Mouse (Mus musculus): ENCODE data around the gene Rad21l. TPM values are rescaled to one million over a fixed set of nuclear protein-coding genes. Genes with fewer than 3 reads are reported as not detected.
"Not testable (repeated sequence)": the region's sequence is repeated elsewhere in the genome, so short reads cannot be mapped to it uniquely, and the experiment has no call there.

The Rad21l gene
- total and polyA plus RNA-seq, 2 experiments from 2014 or later = 0.25 to 0.58 TPM

- DNase-seq (ENCODE audit: low spot score) = peak; percentile 25
- TF ChIP-seq CTCF (IDR thresholded peaks at IDR 0.05; ENCODE audit: low read depth) = no peak
- H3K27me3 ChIP-seq (ENCODE audit: insufficient read depth, low read length) = no peaks in the 10 kb centered on the region
- peak; percentile 13 for ATAC-seq
- peak overlapping the region; percentile 83 for H3K9ac ChIP-seq (replicated peaks; ENCODE audit: low read length)
- H3K4me3 ChIP-seq (ENCODE audit: low read length) = peak overlapping the region; percentile 76
- H3K4me1 ChIP-seq (ENCODE audit: insufficient read depth, low read length) = peaks cover 8% of the 10 kb centered on the region; the same call in 1 of the 2 replicates
- no peaks in the 10 kb centered on the region for H3K9me3 ChIP-seq (ENCODE audit: low read length)
- H3K36me3 ChIP-seq (ENCODE audit: insufficient read depth, low read length) = no peaks in the 10 kb centered on the region
- 3% methylated on average over 22 of the region's 22 CpGs for WGBS
- H3K4me2 ChIP-seq (ENCODE audit: low read depth, low read length) = peak overlapping the region; percentile 75
- H3K27ac ChIP-seq = peak overlapping the region; percentile 88
Measured at GRCm38 (mm10) chr2:151631406-151632158, 36.8 kb downstream of the Rad21l start.

- Histone ChIP-seq H3K9me3 (ENCODE audit: low read length) (no peaks in the 10 kb centered on the region), H3K27ac (no peak overlapping the region), H3K4me1 (ENCODE audit: insufficient read depth, low read length) (peaks cover 8% of the 10 kb centered on the region; the same call in 1 of the 2 replicates), H3K27me3 (ENCODE audit: insufficient read depth, low read length) (no peaks in the 10 kb centered on the region), H3K9ac (replicated peaks; ENCODE audit: low read length) (0 out of 2 replicates have a peak overlapping the region, but pooled peaks have one; percentile 10), H3K4me3 (ENCODE audit: low read length) (no peak overlapping the region), H3K4me2 (ENCODE audit: low read depth, low read length) (peak overlapping the region; percentile 29), H3K36me3 (ENCODE audit: insufficient read depth, low read length) (no peaks in the 10 kb centered on the region)
- DNase-seq (ENCODE audit: low spot score) = no peak
- ATAC-seq = no peak
- WGBS = 49% methylated on average over 7 of the region's 7 CpGs
- TF ChIP-seq CTCF (IDR thresholded peaks at IDR 0.05; ENCODE audit: low read depth) = no peak
Measured at GRCm38 (mm10) chr2:151629310-151629709, 39.0 kb downstream of the Rad21l start.

DNA sequence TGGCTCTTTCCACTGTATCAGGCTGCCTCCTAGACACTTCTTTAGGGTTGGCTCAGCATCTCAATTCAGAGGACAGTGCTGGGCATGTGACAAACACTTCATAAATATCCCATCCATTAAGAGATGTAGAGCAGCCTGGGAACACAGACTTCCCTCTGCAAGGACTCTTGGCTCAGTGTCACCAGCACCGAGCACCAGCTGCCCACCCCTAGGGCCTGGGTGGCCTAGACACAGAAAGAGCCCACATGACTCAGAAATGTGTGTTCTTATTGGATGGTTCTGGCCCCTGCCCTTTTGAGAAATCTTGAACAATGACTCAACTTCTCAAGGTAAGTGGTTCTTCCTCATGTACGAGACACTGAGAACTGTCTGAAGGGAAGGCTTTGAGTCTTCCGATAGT is 40.3 kb downstream of the Rad21l start:
- TF ChIP-seq CTCF (IDR thresholded peaks at IDR 0.05; ENCODE audit: low read depth) = no peak
- ATAC-seq = no peak
- H3K4me2 ChIP-seq (ENCODE audit: low read depth, low read length) = no peak overlapping the region

DNA sequence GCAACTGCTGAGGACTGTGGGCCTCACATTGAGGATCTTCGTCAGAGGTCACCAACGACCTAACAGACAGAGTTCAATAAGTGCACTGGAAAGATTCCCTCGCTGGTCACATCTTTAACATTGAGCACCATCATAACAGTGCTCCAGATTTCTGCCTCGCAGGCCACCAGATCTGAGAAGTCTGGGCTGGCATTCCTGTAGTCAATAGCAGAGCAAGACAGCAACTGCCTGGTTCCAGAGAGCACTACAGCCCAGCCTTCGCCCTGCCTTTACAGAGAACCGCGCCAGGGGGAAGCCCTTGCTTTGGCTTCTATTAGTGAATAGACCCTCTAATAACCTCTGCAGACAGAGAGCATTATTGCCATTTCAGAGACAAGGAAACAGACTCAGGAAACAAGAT is 42.0 kb downstream of the Rad21l start:
- WGBS = 89% methylated on average over 7 of the region's 7 CpGs
- no peak overlapping the region for H3K9ac ChIP-seq (replicated peaks; ENCODE audit: low read length)
- ATAC-seq = no peak
- no peaks in the 10 kb centered on the region for H3K9me3 ChIP-seq (ENCODE audit: low read length)
- no peak overlapping the region for H3K27ac ChIP-seq
- peaks cover 5% of the 10 kb centered on the region; the same call in 1 of the 2 replicates for H3K4me1 ChIP-seq (ENCODE audit: insufficient read depth, low read length)
- no peak for DNase-seq (ENCODE audit: low spot score)
- TF ChIP-seq CTCF (IDR thresholded peaks at IDR 0.05; ENCODE audit: low read depth) = no peak
- no peaks in the 10 kb centered on the region for H3K27me3 ChIP-seq (ENCODE audit: insufficient read depth, low read length)
- no peak overlapping the region for H3K4me3 ChIP-seq (ENCODE audit: low read length)
- 0 out of 2 replicates have a peak, but pooled peaks cover 4% of the 10 kb centered on the region for H3K36me3 ChIP-seq (ENCODE audit: insufficient read depth, low read length)
- no peak overlapping the region for H3K4me2 ChIP-seq (ENCODE audit: low read depth, low read length)

More for the DNA sequence above, 40.3 kb downstream of the Rad21l start:
- Histone ChIP-seq H3K36me3 (ENCODE audit: insufficient read depth, low read length) (no peaks in the 10 kb centered on the region), H3K9me3 (ENCODE audit: low read length) (no peaks in the 10 kb centered on the region), H3K4me3 (ENCODE audit: low read length) (no peak overlapping the region), H3K27me3 (ENCODE audit: insufficient read depth, low read length) (no peaks in the 10 kb centered on the region), H3K4me1 (ENCODE audit: insufficient read depth, low read length) (peaks cover 8% of the 10 kb centered on the region; the same call in 1 of the 2 replicates), H3K27ac (no peak overlapping the region), H3K9ac (replicated peaks; ENCODE audit: low read length) (no peak overlapping the region)
- DNase-seq (ENCODE audit: low spot score) = no peak
- WGBS = 73% methylated on average over 3 of the region's 3 CpGs

- DNase-seq (ENCODE audit: low spot score) (no peak), ATAC-seq (0 out of 2 replicates have a peak, but pooled peaks have one; percentile 25)
- H3K27me3 ChIP-seq (ENCODE audit: insufficient read depth, low read length) = no peaks in the 10 kb centered on the region
- H3K9ac ChIP-seq (replicated peaks; ENCODE audit: low read length) = no peak overlapping the region
- no peak for TF ChIP-seq CTCF (IDR thresholded peaks at IDR 0.05; ENCODE audit: low read depth)
- no peak overlapping the region for H3K4me2 ChIP-seq (ENCODE audit: low read depth, low read length)
- H3K36me3 ChIP-seq (ENCODE audit: insufficient read depth, low read length) = 0 out of 2 replicates have a peak, but pooled peaks cover 4% of the 10 kb centered on the region
- H3K9me3 ChIP-seq (ENCODE audit: low read length) = no peaks in the 10 kb centered on the region
- H3K4me3 ChIP-seq (ENCODE audit: low read length) = no peak overlapping the region
- no peak overlapping the region for H3K27ac ChIP-seq
- WGBS = 84% methylated on average over 3 of the region's 3 CpGs
- no peaks in the 10 kb centered on the region for H3K4me1 ChIP-seq (ENCODE audit: insufficient read depth, low read length)
Measured at GRCm38 (mm10) chr2:151623776-151624175, 44.6 kb downstream of the Rad21l start.

DNA sequence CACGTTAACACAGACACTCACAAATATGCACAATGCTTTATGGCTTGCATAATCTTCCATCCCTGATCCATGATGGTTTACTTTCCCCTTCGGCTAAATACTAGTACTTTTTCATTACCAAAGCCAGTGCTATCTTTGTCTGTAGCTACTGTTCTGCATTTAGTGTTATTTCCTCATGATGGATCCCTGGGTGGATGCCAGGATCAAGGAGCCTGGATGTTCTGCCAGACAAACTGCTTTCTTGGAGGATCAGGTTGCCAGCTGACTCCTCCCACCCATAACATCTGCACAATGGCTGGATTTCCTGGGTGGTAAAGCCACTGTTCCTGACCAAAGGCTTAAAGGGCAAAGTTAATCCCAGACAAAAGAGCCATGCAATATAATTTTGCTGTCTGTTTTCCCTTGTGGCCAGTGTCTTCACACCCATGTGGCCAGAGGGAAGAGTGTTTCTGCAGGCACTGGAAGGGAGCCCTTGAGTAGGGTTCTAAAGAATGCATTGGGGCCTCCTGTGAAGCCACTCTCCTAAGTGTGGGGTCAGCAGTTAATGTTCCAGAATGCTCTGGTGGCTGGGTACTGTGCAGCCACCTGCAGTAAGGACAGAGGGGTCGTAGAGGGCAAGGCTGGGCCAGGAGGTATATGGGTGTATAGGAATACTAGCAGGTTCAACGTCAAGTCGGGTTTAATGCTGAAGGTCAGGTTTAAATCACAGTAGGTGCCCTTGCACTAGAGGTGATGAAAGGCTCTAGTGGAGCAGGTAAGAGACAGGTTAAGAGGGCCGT is 51.6 kb downstream of the Rad21l start:
- WGBS = 75% methylated on average over 6 of the region's 6 CpGs
- Histone ChIP-seq H3K27ac (no peak overlapping the region), H3K4me2 (ENCODE audit: low read depth, low read length) (no peak overlapping the region), H3K9ac (replicated peaks; ENCODE audit: low read length) (no peak overlapping the region), H3K9me3 (ENCODE audit: low read length) (no peaks in the 10 kb centered on the region), H3K36me3 (ENCODE audit: insufficient read depth, low read length) (no peaks in the 10 kb centered on the region), H3K27me3 (ENCODE audit: insufficient read depth, low read length) (no peaks in the 10 kb centered on the region), H3K4me3 (ENCODE audit: low read length) (no peak overlapping the region), H3K4me1 (ENCODE audit: insufficient read depth, low read length) (no peaks in the 10 kb centered on the region)
- ATAC-seq = no peak
- no peak for DNase-seq (ENCODE audit: low spot score)
- no peak for TF ChIP-seq CTCF (IDR thresholded peaks at IDR 0.05; ENCODE audit: low read depth)

DNA sequence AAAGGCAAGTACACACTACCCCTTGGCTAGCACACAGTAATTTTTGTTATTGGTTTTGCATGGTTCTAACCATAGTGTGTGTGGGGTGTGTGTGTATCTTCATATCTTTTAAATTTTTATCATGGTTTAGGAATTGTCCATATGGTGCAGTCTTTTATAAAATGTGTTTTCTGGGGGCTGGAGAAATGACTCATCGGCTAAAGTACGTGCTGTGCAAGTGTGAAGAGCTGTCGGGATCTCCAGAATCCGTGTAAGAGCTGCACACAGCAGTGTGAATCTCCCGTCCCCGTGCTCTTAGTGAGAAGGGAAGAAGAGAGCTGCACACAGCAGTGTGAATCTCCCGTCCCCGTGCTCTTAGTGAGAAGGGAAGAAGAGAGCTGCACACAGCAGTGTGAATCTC is 52.6 kb downstream of the Rad21l start:
- H3K27me3 ChIP-seq (ENCODE audit: insufficient read depth, low read length); H3K27ac ChIP-seq; H3K9ac ChIP-seq (replicated peaks; ENCODE audit: low read length); H3K4me3 ChIP-seq (ENCODE audit: low read length); H3K9me3 ChIP-seq (ENCODE audit: low read length); DNase-seq (ENCODE audit: low spot score); H3K4me1 ChIP-seq (ENCODE audit: insufficient read depth, low read length); ATAC-seq; H3K4me2 ChIP-seq (ENCODE audit: low read depth, low read length); H3K36me3 ChIP-seq (ENCODE audit: insufficient read depth, low read length): not testable (repeated sequence)
- 76% methylated on average over 6 of the region's 8 CpGs for WGBS

All from hindbrain, postnatal 0 days (tissue).